Mouse (Mus musculus) forebrain, embryonic 11.5 days (tissue): ENCODE results near the gene Actn2. TPM values are rescaled to one million over a fixed set of nuclear protein-coding genes. Genes with fewer than 3 reads are reported as not detected.

Experiments used
- ATAC-seq: fragments of 200-750 bp; cut with Nextera tagmentation; replicated peaks from 2 replicates; pipeline ENCODE4 v1.8.0; 2017; ENCODE audit warnings: moderate TSS enrichment; ENCODE audit not compliant: low FRiP score
- DNase-seq: peaks from one replicate; pipeline ENCODE4 v3.0.0-alpha.2; 2017; ENCODE audit warnings: low spot score
- H3K27ac ChIP-seq: fragments of 300-500 bp; sonication (generic); 2 replicates; pipeline ENCODE4 v1.5.1; 2014; ENCODE audit warnings: low read depth, low read length
- H3K27me3 ChIP-seq: fragments of 300-500 bp; sonication (generic); 2 replicates; pipeline ENCODE4 v1.6.1; 2014; ENCODE audit warnings: mild to moderate bottlenecking, low read length, mixed read lengths; ENCODE audit not compliant: control insufficient read depth, insufficient read depth
- H3K36me3 ChIP-seq: fragments of 300-500 bp; sonication (generic); 2 replicates; pipeline ENCODE4 v1.6.1; 2014; ENCODE audit warnings: mild to moderate bottlenecking, low read length, moderate library complexity, mixed read lengths; ENCODE audit not compliant: control insufficient read depth, insufficient read depth
- H3K4me1 ChIP-seq: fragments of 300-500 bp; sonication (generic); replicated peaks from 2 replicates; pipeline ENCODE4 v1.6.1; 2014; ENCODE audit warnings: low read length, mixed read lengths; ENCODE audit not compliant: control insufficient read depth, insufficient read depth
- H3K4me2 ChIP-seq: fragments of 300-500 bp; sonication (generic); 2 replicates; pipeline ENCODE4 v1.6.1; 2014; ENCODE audit warnings: low read depth, mild to moderate bottlenecking, low read length, moderate library complexity, mixed read lengths; ENCODE audit not compliant: severe bottlenecking
- H3K4me3 ChIP-seq: fragments of 300-500 bp; sonication (generic); 2 replicates; pipeline ENCODE4 v1.5.1; 2014; ENCODE audit warnings: low read depth, low read length
- H3K9ac ChIP-seq: fragments of 300-500 bp; sonication (generic); 2 replicates; pipeline ENCODE4 v1.6.1; 2014; ENCODE audit warnings: low read length
- H3K9me3 ChIP-seq: fragments of 300-500 bp; sonication (generic); 2 replicates; pipeline ENCODE4 v1.6.1; 2016; ENCODE audit warnings: low read length, mixed read lengths; ENCODE audit not compliant: control insufficient read depth
- WGBS: fragments of 180-500 bp; shearing (Covaris S2); extraction: QIAGEN DNeasy Blood & Tissue Kit; methylation state at CpG from one replicate; pipeline ENCODE4 v1.1.7; 2014; 5-methylcytosine and 5-hydroxymethylcytosine counted together
- polyA plus RNA-seq: library from polyadenylated mRNA; unstranded; fragments of >200 nt; fragmentation: Nextera tagmentation; extraction: Ambion mirVana; gene quantifications from 2 replicates; pipeline ENCODE4 v1.2.1, GENCODE M21; 2014

The Actn2 gene
- polyA plus RNA-seq, result 0.41 and 0.65 TPM in 2 replicates

DNA sequence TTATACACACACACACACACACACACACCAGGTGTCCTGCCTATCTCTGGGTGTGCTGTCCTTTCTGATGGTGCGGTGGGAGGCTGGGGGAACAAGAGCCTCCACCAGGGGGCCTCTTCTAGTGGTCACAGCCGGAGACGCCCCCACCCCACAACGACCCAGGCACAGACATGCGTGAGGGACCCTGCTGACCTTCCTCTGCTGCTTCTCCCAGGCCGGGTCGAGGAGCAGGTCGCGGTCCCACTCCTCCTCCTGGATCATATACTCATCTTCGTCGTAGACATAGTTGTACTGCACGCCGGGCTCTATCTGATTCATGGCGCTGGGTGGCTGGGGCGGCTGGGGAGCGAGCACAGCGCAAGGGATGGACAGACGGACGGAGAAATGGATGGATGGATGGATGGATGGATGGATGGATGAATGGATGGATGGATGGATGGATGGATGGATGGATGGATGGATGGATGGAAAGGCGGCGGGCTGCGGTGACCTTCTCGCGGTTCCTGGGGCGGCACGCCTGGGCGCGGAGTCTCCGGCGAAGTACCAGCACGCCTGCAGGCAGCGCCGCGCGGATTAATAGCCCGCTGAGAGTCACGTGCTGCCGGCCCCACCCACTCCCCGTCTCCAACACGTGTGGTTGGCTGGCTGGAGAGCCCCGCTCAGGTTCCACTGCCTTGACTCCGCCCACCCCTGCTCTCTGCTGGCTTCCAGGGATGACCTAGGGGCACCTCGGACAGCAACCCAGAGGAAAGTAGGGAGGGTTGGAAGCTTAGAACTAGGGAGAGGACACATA, at the start of gene Actn2:
Gene Actn2, minus strand, starts transcription at position 578 of the 793 bp plus-strand sequence.
- Histone ChIP-seq H3K9me3 (no peaks in the 10 kb centered on the region), H3K27me3 (no peaks in the 10 kb centered on the region), H3K36me3 (no peaks in the 10 kb centered on the region), H3K9ac (peak within 1 kb of the TSS; percentile 59), H3K4me2 (peak within 1 kb of the TSS; percentile 78), H3K4me3 (peak within 1 kb of the TSS; percentile 35), H3K27ac (no peak within 1 kb of the TSS), H3K4me1 (no peaks in the 10 kb centered on the region)
- DNase-seq, result peak; percentile 92
- 1% methylated on average over 43 of the region's 43 CpGs for WGBS
- ATAC-seq, result peak; percentile 99

DNA sequence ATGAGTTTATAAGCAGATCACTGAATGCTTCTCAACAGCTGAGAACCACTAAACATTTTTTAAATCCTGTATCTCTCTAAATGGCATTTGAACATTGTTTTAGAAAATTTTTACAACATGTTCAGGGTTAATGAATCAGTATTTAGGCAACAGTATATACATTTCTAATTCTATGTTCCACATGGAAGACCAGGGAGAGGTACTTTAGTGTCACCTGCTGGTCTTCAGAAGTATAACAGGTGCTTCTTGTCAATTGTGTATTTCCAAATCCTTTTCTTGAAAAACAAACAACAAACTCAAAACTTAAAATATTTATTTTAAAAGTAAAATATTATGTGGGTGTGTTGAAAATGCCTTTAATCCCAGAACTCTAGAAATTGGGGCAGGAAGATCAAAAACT, 45.7 kb upstream of the Actn2 start:
- Histone ChIP-seq H3K27me3 (no peaks in the 10 kb centered on the region), H3K9ac (no peak overlapping the region), H3K4me2 (no peak overlapping the region), H3K27ac (no peak overlapping the region), H3K36me3 (no peaks in the 10 kb centered on the region), H3K4me1 (no peaks in the 10 kb centered on the region), H3K4me3 (no peak overlapping the region), H3K9me3 (no peaks in the 10 kb centered on the region)
- no peak for ATAC-seq
- DNase-seq, result no peak

DNA sequence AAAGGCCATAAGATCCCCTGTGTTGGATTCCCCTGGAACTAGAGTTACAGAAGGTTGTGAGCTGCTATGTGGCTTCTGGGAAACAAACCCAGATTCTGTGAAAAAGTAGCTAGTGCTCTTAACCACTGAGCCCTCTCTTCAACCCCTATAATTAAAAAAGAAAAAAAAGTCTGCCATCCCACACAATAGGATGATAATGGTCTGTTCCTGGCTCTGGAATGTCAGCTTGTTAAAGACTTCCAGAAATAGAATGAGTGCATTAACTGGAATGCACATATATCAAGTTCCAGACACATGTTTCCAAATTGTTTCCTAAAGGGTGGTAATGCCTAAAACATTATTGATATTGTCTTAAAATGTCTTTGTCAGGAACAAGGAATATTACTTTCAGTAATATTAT, 44.2 kb upstream of the Actn2 start:
- Histone ChIP-seq H3K9ac (no peak overlapping the region), H3K9me3 (no peaks in the 10 kb centered on the region), H3K36me3 (no peaks in the 10 kb centered on the region), H3K4me1 (no peaks in the 10 kb centered on the region), H3K4me3 (no peak overlapping the region), H3K27ac (no peak overlapping the region), H3K4me2 (no peak overlapping the region), H3K27me3 (no peaks in the 10 kb centered on the region)
- no peak for ATAC-seq
- no peak for DNase-seq

DNA sequence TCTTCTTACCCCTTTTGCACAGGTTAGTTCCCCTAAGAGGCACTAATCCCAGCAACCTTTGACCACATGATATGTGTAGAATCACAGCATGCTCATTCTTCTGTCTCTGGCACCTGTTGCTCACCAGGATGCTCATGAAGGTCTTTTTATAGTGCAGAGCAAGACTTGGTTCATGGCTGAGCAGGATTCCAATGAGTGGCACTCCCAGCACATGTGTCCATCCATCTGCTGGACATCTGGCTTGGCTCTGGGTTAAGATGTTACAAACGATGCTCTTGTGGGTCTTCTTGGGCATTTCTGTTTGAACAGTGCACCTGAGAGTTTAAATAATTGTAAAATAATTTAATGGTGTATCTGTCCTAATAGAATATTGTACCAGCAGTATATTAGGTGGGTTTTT, 36.2 kb upstream of the Actn2 start:
- H3K9ac ChIP-seq, result no peak overlapping the region
- no peaks in the 10 kb centered on the region for H3K36me3 ChIP-seq
- H3K4me2 ChIP-seq, result no peak overlapping the region
- no peak overlapping the region for H3K4me3 ChIP-seq
- H3K27ac ChIP-seq, result no peak overlapping the region
- no peaks in the 10 kb centered on the region for H3K9me3 ChIP-seq
- no peaks in the 10 kb centered on the region for H3K4me1 ChIP-seq
- no peak for DNase-seq
- H3K27me3 ChIP-seq, result no peaks in the 10 kb centered on the region
- WGBS, result 81% methylated on average over 1 of the region's 1 CpGs
- no peak for ATAC-seq

DNA sequence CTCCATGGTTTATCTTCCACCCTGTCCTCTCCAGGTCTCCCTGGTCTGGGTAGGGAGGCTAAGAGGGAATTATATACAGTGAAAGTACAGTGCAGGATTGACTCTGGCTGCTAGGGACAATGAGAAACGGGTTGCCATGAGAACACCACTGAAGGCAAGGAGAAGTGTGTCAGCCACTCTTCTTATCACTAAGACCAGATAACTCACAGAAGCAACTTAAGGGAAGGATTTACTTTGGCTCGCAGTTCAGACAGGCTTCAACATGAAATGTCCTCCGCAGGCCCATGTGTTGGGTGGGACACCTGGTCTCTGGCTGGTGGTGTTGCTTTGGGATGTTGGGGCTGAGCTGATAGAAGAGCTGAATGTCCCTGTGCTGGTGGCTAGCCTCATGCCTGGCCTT, 32.2 kb upstream of the Actn2 start:
- H3K4me3 ChIP-seq, result no peak overlapping the region
- no peak overlapping the region for H3K4me2 ChIP-seq
- 91% methylated on average over 3 of the region's 3 CpGs for WGBS
- no peaks in the 10 kb centered on the region for H3K4me1 ChIP-seq
- no peak overlapping the region for H3K27ac ChIP-seq
- H3K36me3 ChIP-seq, result no peaks in the 10 kb centered on the region
- no peaks in the 10 kb centered on the region for H3K9me3 ChIP-seq
- H3K9ac ChIP-seq, result no peak overlapping the region
- ATAC-seq (no peak), DNase-seq (no peak)
- no peaks in the 10 kb centered on the region for H3K27me3 ChIP-seq

DNA sequence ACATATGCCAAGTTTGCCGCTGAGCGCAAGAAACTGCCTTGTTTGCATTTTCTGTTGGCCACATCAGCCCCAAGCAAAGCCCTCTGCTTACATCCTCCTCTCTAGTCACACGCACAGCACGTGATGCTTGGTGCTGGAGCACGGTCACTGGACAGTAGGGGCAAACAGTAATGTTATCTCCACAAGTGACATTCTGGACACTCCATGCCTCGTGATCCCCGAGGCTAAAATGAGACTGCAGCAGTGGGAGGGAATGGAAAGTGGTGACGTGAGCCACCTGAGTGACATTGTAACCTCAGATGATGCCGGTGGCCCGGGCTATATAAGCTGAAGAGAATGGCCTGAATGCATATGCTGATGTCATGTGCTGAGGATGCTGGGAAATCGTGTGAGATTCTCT, 29.4 kb upstream of the Actn2 start:
- Histone ChIP-seq H3K4me3 (no peak overlapping the region), H3K4me1 (no peaks in the 10 kb centered on the region), H3K27ac (no peak overlapping the region), H3K27me3 (no peaks in the 10 kb centered on the region), H3K9ac (no peak overlapping the region), H3K4me2 (no peak overlapping the region), H3K9me3 (no peaks in the 10 kb centered on the region), H3K36me3 (no peaks in the 10 kb centered on the region)
- WGBS, result 83% methylated on average over 11 of the region's 11 CpGs
- DNase-seq (no peak), ATAC-seq (no peak)

DNA sequence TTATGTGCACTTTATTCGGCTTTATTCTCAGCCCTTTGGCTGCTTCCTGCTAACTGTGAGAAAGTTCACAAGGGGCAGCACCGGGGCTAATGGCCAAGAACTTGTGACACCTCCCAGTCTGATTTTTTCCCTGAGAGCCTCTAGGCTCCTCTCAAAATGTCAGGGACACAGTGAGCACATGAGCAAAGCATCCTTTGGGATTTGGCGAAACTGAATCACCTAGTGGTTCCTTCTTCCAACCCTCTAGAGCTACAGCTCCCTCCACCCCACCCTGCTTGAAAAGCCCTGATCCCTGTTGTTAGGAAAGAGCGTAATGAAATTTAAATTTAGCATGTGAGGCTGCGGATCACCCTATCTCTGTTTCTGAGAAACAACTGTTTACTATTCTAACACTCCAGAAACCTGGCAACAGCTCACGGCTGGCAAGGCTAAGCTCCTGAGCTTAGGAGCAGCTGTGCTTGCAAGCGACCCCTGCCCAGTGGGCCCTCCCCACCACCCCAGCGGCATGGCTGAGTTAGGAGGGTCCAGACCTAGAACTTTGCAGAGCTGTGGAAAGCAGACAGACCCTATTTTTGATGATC, 28.6 kb upstream of the Actn2 start:
- Histone ChIP-seq H3K27me3 (no peaks in the 10 kb centered on the region), H3K9ac (no peak overlapping the region), H3K9me3 (no peaks in the 10 kb centered on the region), H3K36me3 (no peaks in the 10 kb centered on the region), H3K4me1 (no peaks in the 10 kb centered on the region), H3K27ac (no peak overlapping the region), H3K4me2 (no peak overlapping the region), H3K4me3 (no peak overlapping the region)
- no peak for DNase-seq
- no peak for ATAC-seq
- 67% methylated on average over 8 of the region's 8 CpGs for WGBS

DNA sequence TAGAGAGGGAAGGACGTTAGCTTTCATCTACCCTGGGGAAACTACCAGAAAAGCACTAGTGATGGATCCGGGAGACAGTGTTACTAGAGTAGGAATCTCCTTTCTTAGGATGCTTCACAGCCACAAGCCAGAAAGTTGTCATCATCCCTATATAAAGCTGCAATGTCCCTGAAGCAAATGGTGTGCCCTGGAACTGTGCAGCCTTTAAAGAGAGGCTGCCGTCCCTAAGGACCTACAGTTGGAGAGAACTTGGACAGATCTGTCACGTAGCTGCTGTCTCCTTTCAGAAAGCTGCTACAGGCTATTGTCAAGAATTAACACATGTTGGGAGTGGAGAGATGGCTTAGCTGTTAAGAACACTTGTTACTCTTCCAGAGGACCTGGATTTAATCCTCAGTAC, 20.9 kb upstream of the Actn2 start:
- no peaks in the 10 kb centered on the region for H3K9me3 ChIP-seq
- no peaks in the 10 kb centered on the region for H3K36me3 ChIP-seq
- H3K9ac ChIP-seq, result no peak overlapping the region
- H3K27me3 ChIP-seq, result no peaks in the 10 kb centered on the region
- DNase-seq, result no peak
- no peak overlapping the region for H3K4me2 ChIP-seq
- WGBS, result 86% methylated on average over 4 of the region's 4 CpGs
- ATAC-seq, result no peak
- no peak overlapping the region for H3K4me3 ChIP-seq
- H3K27ac ChIP-seq, result no peak overlapping the region
- no peaks in the 10 kb centered on the region for H3K4me1 ChIP-seq

DNA sequence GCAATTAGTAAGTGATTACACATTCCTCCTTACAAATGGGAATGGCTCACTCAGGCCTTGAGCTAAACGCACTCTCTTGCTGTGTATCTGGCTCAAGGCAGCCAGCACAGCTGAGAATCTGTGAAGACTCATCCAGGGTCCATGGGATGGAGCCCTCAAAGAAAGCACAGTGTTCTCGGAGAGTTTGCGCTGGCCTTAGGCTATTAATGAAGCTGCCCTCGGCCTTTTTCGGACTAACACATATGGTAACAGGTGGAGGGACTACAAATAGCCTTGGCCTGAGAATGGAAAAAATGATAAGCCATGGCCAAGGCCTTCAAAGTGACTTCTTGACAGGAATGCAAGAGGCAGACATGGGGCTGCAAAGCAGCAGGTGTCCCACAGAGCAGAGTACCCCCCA, 17.0 kb upstream of the Actn2 start:
- no peaks in the 10 kb centered on the region for H3K9me3 ChIP-seq
- DNase-seq (no peak), ATAC-seq (no peak)
- no peak overlapping the region for H3K4me2 ChIP-seq
- WGBS, result 88% methylated on average over 5 of the region's 5 CpGs
- no peaks in the 10 kb centered on the region for H3K27me3 ChIP-seq
- H3K9ac ChIP-seq, result no peak overlapping the region
- no peaks in the 10 kb centered on the region for H3K4me1 ChIP-seq
- no peaks in the 10 kb centered on the region for H3K36me3 ChIP-seq
- no peak overlapping the region for H3K27ac ChIP-seq
- H3K4me3 ChIP-seq, result no peak overlapping the region
